Mouse (Mus musculus) midbrain, postnatal 0 days (tissue): ENCODE data around the gene Elk1. TPM values are rescaled to one million over a fixed set of nuclear protein-coding genes. Genes with fewer than 3 reads are reported as not detected.
A peak's percentile ranks its signal among the peaks of the same experiment; 100 is the strongest.

Source experiments
- ATAC-seq: fragments of 200-750 bp; cut with Nextera tagmentation; 2 replicates; pipeline ENCODE4 v1.8.0; 2017; ENCODE audit warnings: moderate number of reproducible peaks, mild to moderate bottlenecking, moderate TSS enrichment, moderate library complexity; ENCODE audit not compliant: low FRiP score
- DNase-seq: peaks from one replicate; pipeline ENCODE4 v3.0.0-alpha.2; 2015; ENCODE audit warnings: low spot score
- H3K27ac ChIP-seq: fragments of 300-500 bp; sonication (generic); 2 replicates; pipeline ENCODE4 v1.5.1; 2014; ENCODE audit warnings: low read depth, mild to moderate bottlenecking, low read length, mixed read lengths
- H3K27me3 ChIP-seq: fragments of 300-500 bp; sonication (generic); 2 replicates; pipeline ENCODE4 v1.6.1; 2014; ENCODE audit warnings: low read length, control low read depth, mixed read lengths; ENCODE audit not compliant: insufficient read depth
- H3K36me3 ChIP-seq: fragments of 300-500 bp; sonication (generic); 2 replicates; pipeline ENCODE4 v1.6.1; 2014; ENCODE audit warnings: low read length, control low read depth, mixed read lengths; ENCODE audit not compliant: insufficient read depth
- H3K4me1 ChIP-seq: fragments of 300-500 bp; sonication (generic); 2 replicates; pipeline ENCODE4 v1.6.1; 2014; ENCODE audit warnings: mild to moderate bottlenecking, control low read depth, antibody characterized with exemption, low read length, mixed read lengths; ENCODE audit not compliant: insufficient read depth
- H3K4me2 ChIP-seq: fragments of 300-500 bp; sonication (generic); 2 replicates; pipeline ENCODE4 v1.6.1; 2014; ENCODE audit warnings: low read depth, mild to moderate bottlenecking, low read length, mixed read lengths; ENCODE audit not compliant: poor library complexity, severe bottlenecking
- H3K4me3 ChIP-seq: fragments of 300-500 bp; sonication (generic); 2 replicates; pipeline ENCODE4 v1.5.1; 2014; ENCODE audit warnings: low read depth, mild to moderate bottlenecking, low read length, moderate library complexity
- H3K9ac ChIP-seq: fragments of 300-500 bp; sonication (generic); replicated peaks from 2 replicates; pipeline ENCODE4 v1.6.1; 2014; ENCODE audit warnings: mild to moderate bottlenecking, low read length, moderate library complexity, mixed read lengths; ENCODE audit not compliant: poor library complexity, severe bottlenecking
- H3K9me3 ChIP-seq: fragments of 300-500 bp; sonication (generic); 2 replicates; pipeline ENCODE4 v1.6.1; 2016; ENCODE audit warnings: low read length, control low read depth
- CTCF ChIP-seq: IDR thresholded peaks from 2 replicates; pipeline ENCODE4 v1.5.1; 2016; ENCODE audit warnings: antibody characterized with exemption, mild to moderate bottlenecking
- WGBS: fragments of 180-500 bp; shearing (Covaris S2); extraction: QIAGEN DNeasy Blood & Tissue Kit; methylation state at CpG from one replicate; pipeline ENCODE4 v1.1.7; 2014; 5-methylcytosine and 5-hydroxymethylcytosine counted together
- polyA plus RNA-seq: library from polyadenylated mRNA; unstranded; fragments of >200 nt; fragmentation: Nextera tagmentation; extraction: Ambion mirVana; gene quantifications from 2 replicates; pipeline ENCODE4 v1.2.1, GENCODE M21; 2015
- total RNA-seq: library from RNA; depleted of rRNA; stranded (reverse); fragments of >200 nt; gene quantifications from 2 replicates; pipeline ENCODE4 v1.2.3, GENCODE M21; 2014; rRNA removed

The Elk1 gene
- total and polyA plus RNA-seq, 2 experiments from 2014 or later: 16.7 to 38.4 TPM

- ATAC-seq (peak; percentile 71), DNase-seq (peak; percentile 2)
- Histone ChIP-seq H3K9me3 (no peaks in the 10 kb centered on the region), H3K4me3 (peak overlapping the region; percentile 56), H3K4me2 (peak overlapping the region; percentile 56), H3K36me3 (no peaks in the 10 kb centered on the region), H3K27me3 (no peaks in the 10 kb centered on the region), H3K9ac (peak overlapping the region; percentile 71), H3K4me1 (peaks cover 3% of the 10 kb centered on the region; the same call in 1 of the 2 replicates), H3K27ac (peak overlapping the region; percentile 77)
- no peak; the same call in 1 of the 2 replicates for TF ChIP-seq CTCF
- WGBS: 21% methylated on average over 41 of the region's 49 CpGs
Measured at GRCm38 (mm10) chrX:20920249-20920843, 30.1 kb downstream of the Elk1 start.

- Histone ChIP-seq H3K36me3 (no peaks in the 10 kb centered on the region), H3K27ac (no peak overlapping the region)
- DNase-seq: no peak
Measured at GRCm38 (mm10) chrX:20915075-20915474, 35.3 kb downstream of the Elk1 start.

DNA sequence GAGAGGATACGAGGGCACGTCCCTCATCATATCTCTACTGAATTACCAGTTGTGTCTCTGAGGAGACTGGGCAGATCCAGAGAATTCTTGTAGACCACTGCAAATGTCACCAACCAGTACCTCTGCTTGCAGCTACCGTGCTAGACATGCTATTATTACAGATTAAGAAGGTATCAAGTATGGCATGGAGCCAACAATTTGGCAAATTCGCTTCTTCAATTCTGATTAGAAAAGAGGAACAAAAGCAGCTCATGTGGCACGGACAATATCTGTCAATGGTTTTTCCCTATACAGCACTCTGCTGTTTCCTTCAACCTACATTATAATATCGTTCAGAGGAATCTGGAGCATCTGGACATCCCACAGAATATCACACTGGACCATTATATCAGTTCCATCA, 36.7 kb downstream of the Elk1 start:
- ATAC-seq: no peak
- no peaks in the 10 kb centered on the region for H3K27me3 ChIP-seq

More at GRCm38 (mm10) chrX:20915075-20915474, 35.3 kb downstream of the Elk1 start:
- no peak for TF ChIP-seq CTCF
- peaks cover 3% of the 10 kb centered on the region; the same call in 1 of the 2 replicates for H3K4me1 ChIP-seq
- no peaks in the 10 kb centered on the region for H3K9me3 ChIP-seq
- no peak overlapping the region for H3K9ac ChIP-seq
- no peaks in the 10 kb centered on the region for H3K27me3 ChIP-seq
- no peak overlapping the region for H3K4me2 ChIP-seq
- no peak for ATAC-seq
- no peak overlapping the region for H3K4me3 ChIP-seq

GRCm38 (mm10) chrX:20910074-20910473, 40.3 kb downstream of the Elk1 start:
- ATAC-seq: no peak
- WGBS: 53% methylated on average over 3 of the region's 3 CpGs

More for the DNA sequence above, 36.7 kb downstream of the Elk1 start:
- Histone ChIP-seq H3K27ac (no peak overlapping the region), H3K9ac (no peak overlapping the region), H3K9me3 (no peaks in the 10 kb centered on the region), H3K4me1 (0 out of 2 replicates have a peak, but pooled peaks cover 3% of the 10 kb centered on the region), H3K4me3 (no peak overlapping the region), H3K36me3 (no peaks in the 10 kb centered on the region), H3K4me2 (no peak overlapping the region)
- 88% methylated on average over 6 of the region's 6 CpGs for WGBS
- no peak for DNase-seq
- TF ChIP-seq CTCF: no peak

More at GRCm38 (mm10) chrX:20910074-20910473, 40.3 kb downstream of the Elk1 start:
- H3K27ac ChIP-seq: no peak overlapping the region
- H3K9me3 ChIP-seq: no peaks in the 10 kb centered on the region
- no peak for TF ChIP-seq CTCF
- DNase-seq: no peak
- no peak overlapping the region for H3K4me3 ChIP-seq
- H3K4me2 ChIP-seq: no peak overlapping the region
- H3K9ac ChIP-seq: no peak overlapping the region
- no peaks in the 10 kb centered on the region for H3K27me3 ChIP-seq
- H3K4me1 ChIP-seq: no peaks in the 10 kb centered on the region
- 0 out of 2 replicates have a peak, but pooled peaks cover 3% of the 10 kb centered on the region for H3K36me3 ChIP-seq

Other genes starting within 250 kb of the Elk1 start
- gene Usp11, start 246.7 kb downstream of the Elk1 start, total RNA-seq: 95.1 and 95.4 TPM in 2 replicates
- gene Usp11, start 246.7 kb downstream of the Elk1 start, polyA plus RNA-seq: 76.2 and 77.0 TPM in 2 replicates
- gene Araf, start 152.8 kb downstream of the Elk1 start, total RNA-seq: 262 and 315 TPM in 2 replicates
- 424 and 456 TPM in 2 replicates for gene Araf, start 152.8 kb downstream of the Elk1 start, polyA plus RNA-seq
- gene Timp1, start 80.4 kb downstream of the Elk1 start, total RNA-seq: 3.8 and 9.3 TPM in 2 replicates
- 3.2 and 4.1 TPM in 2 replicates for gene Timp1, start 80.4 kb downstream of the Elk1 start, polyA plus RNA-seq
- 60.9 and 70.8 TPM in 2 replicates for gene Syn1, start 29.6 kb downstream of the Elk1 start, total RNA-seq
- gene Syn1, start 29.6 kb downstream of the Elk1 start, polyA plus RNA-seq: 113 and 115 TPM in 2 replicates
- gene Cfp, start 19.1 kb downstream of the Elk1 start, total RNA-seq: 7.7 and 8.4 TPM in 2 replicates
- 3.1 and 3.2 TPM in 2 replicates for gene Cfp, start 19.1 kb downstream of the Elk1 start, polyA plus RNA-seq
- 11.8 and 14.1 TPM in 2 replicates for gene Uxt, start 11.4 kb upstream of the Elk1 start, total RNA-seq
- 22.4 and 22.7 TPM in 2 replicates for gene Uxt, start 11.4 kb upstream of the Elk1 start, polyA plus RNA-seq
- 5.3 and 12.0 TPM in 2 replicates for gene Zfp182, start 111.7 kb upstream of the Elk1 start, total RNA-seq
- 3.9 and 4.0 TPM in 2 replicates for gene Zfp182, start 111.7 kb upstream of the Elk1 start, polyA plus RNA-seq
- not detected in 2 replicates for gene Spaca5, start 117.8 kb upstream of the Elk1 start, total RNA-seq
- gene Spaca5, start 117.8 kb upstream of the Elk1 start, polyA plus RNA-seq: not detected in 2 replicates
- 4.4 and 4.7 TPM in 2 replicates for gene Zfp300, start 138.9 kb upstream of the Elk1 start, total RNA-seq
- 3.3 and 3.4 TPM in 2 replicates for gene Zfp300, start 138.9 kb upstream of the Elk1 start, polyA plus RNA-seq
- gene Ssxa1, start 165.2 kb upstream of the Elk1 start, total RNA-seq: not detected in 2 replicates
- not detected in 2 replicates for gene Ssxa1, start 165.2 kb upstream of the Elk1 start, polyA plus RNA-seq
- not detected in 2 replicates for gene Gm21876, start 225.0 kb upstream of the Elk1 start, total RNA-seq
- not detected in 2 replicates for gene Gm21876, start 225.0 kb upstream of the Elk1 start, polyA plus RNA-seq